Mouse (Mus musculus): ENCODE results near the gene Ltb4r2.

The Ltb4r2 gene

GRCm38 (mm10) chr14:55737086-55737687 lies 24.0 kb upstream of the Ltb4r2 start:
- DNase-seq (ENCODE audit: low read depth, low spot score), result no peak

- peak; percentile 94 for DNase-seq (ENCODE audit: low read depth, low spot score)
Observed at GRCm38 (mm10) chr14:55743711-55744110, 17.5 kb upstream of the Ltb4r2 start.

- peak; percentile 92 for DNase-seq (ENCODE audit: low read depth, low spot score)
Observed at GRCm38 (mm10) chr14:55745180-55745860, 15.9 kb upstream of the Ltb4r2 start, which contains the start of the genes Dhrs1 and Nop9. TSS of gene Dhrs1 (minus strand) at chr14:55745690. TSS of gene Nop9 (plus strand) at chr14:55745693.

- no peak for DNase-seq (ENCODE audit: low read depth, low spot score)
Observed at GRCm38 (mm10) chr14:55745861-55746237, 15.4 kb upstream of the Ltb4r2 start.

- DNase-seq (ENCODE audit: low read depth, low spot score), result no peak
Observed at GRCm38 (mm10) chr14:55747051-55747847, 14.0 kb upstream of the Ltb4r2 start.

GRCm38 (mm10) chr14:55757566-55757965 lies 3.7 kb upstream of the Ltb4r2 start:
- no peak for DNase-seq (ENCODE audit: low read depth, low spot score)

GRCm38 (mm10) chr14:55758363-55758784 lies 2.9 kb upstream of the Ltb4r2 start, which contains the start of gene Cideb:
TSS of gene Cideb (minus strand) at chr14:55758458.
- DNase-seq (ENCODE audit: low read depth, low spot score), result peak; percentile 60

GRCm38 (mm10) chr14:55760156-55760555 lies 1.1 kb upstream of the Ltb4r2 start:
- peak; percentile 84 for DNase-seq (ENCODE audit: low read depth, low spot score)

- no peak for DNase-seq (ENCODE audit: low read depth, low spot score)
Observed at GRCm38 (mm10) chr14:55762001-55762821, 983 bp downstream of the Ltb4r2 start.

- DNase-seq (ENCODE audit: low read depth, low spot score), result no peak
Observed at GRCm38 (mm10) chr14:55763166-55763565, 1.9 kb downstream of the Ltb4r2 start.

GRCm38 (mm10) chr14:55765696-55766095 lies 4.5 kb downstream of the Ltb4r2 start, which contains the start of gene Ltb4r1:
TSS of gene Ltb4r1 (plus strand) at chr14:55765962.
- no peak for DNase-seq (ENCODE audit: low read depth, low spot score)

GRCm38 (mm10) chr14:55767519-55768414 lies 6.5 kb downstream of the Ltb4r2 start:
- DNase-seq (ENCODE audit: low read depth, low spot score), result peak; percentile 48

- no peak for DNase-seq (ENCODE audit: low read depth, low spot score)
Observed at GRCm38 (mm10) chr14:55768555-55768954, 7.3 kb downstream of the Ltb4r2 start.

- no peak for DNase-seq (ENCODE audit: low read depth, low spot score)
Observed at GRCm38 (mm10) chr14:55769087-55769703, 8.0 kb downstream of the Ltb4r2 start.

- DNase-seq (ENCODE audit: low read depth, low spot score), result no peak
Observed at GRCm38 (mm10) chr14:55776711-55777110, 15.5 kb downstream of the Ltb4r2 start.

- DNase-seq (ENCODE audit: low read depth, low spot score), result no peak
Observed at GRCm38 (mm10) chr14:55777176-55777575, 15.9 kb downstream of the Ltb4r2 start.

GRCm38 (mm10) chr14:55777806-55778205 lies 16.6 kb downstream of the Ltb4r2 start:
- no peak for DNase-seq (ENCODE audit: low read depth, low spot score)

- no peak for DNase-seq (ENCODE audit: low read depth, low spot score)
Observed at GRCm38 (mm10) chr14:55778686-55779085, 17.5 kb downstream of the Ltb4r2 start.

GRCm38 (mm10) chr14:55779656-55780055 lies 18.4 kb downstream of the Ltb4r2 start:
- no peak for DNase-seq (ENCODE audit: low read depth, low spot score)

- DNase-seq (ENCODE audit: low read depth, low spot score), result no peak
Observed at GRCm38 (mm10) chr14:55780736-55781135, 19.5 kb downstream of the Ltb4r2 start.
